13 mouse cellular contexts compared by ENCODE assay signal in genomic region chr3:106788440-106788887, GRCm38 (mm10). TPM values are rescaled to one million over a fixed set of nuclear protein-coding genes. Genes with fewer than 3 reads are reported as not detected.
DNase-seq lines count a peak whose midpoint lies in the region; ATAC-seq and TF ChIP-seq lines count a peak whose summit lies in the region.
"Had no signal": no experiment of that assay in that cellular context is flagged by ENCODE, and none has a peak within 500 bp of the region (broad histone marks: within the 10 kb centered on the region; RNA-seq: fewer than 3 reads in every experiment).

No protein-coding gene starts in this region.

- no peaks in the 10 kb centered on the region for H3K27me3 ChIP-seq in heart, embryonic 13.5 days (replicated peaks)
- H3K27me3 ChIP-seq in liver, embryonic 14.5 days (ENCODE audit: control insufficient read depth, insufficient read depth, low read length) = no peaks in the 10 kb centered on the region
- H3K27me3 ChIP-seq: midbrain, embryonic 13.5 days had no signal

- H3K27ac ChIP-seq in heart, embryonic 13.5 days (replicated peaks) = peak overlapping the region; percentile 70
- H3K27ac ChIP-seq in liver, embryonic 14.5 days = no peak overlapping the region
- H3K27ac ChIP-seq: midbrain, embryonic 13.5 days had no signal

- peaks cover 5% of the 10 kb centered on the region; the same call in 1 of the 2 replicates for H3K4me1 ChIP-seq in heart, embryonic 13.5 days
- H3K4me1 ChIP-seq in liver, embryonic 14.5 days (replicated peaks; ENCODE audit: control insufficient read depth in 2 of 2, insufficient read depth in 2 of 2, low read length in 1 of 2) = no peaks in the 10 kb centered on the region
- H3K4me1 ChIP-seq: midbrain, embryonic 13.5 days had no signal

- no peak for DNase-seq in heart, postnatal 25 days (ENCODE audit: low spot score)
- DNase-seq in spleen, postnatal 36 days (ENCODE audit: low spot score in 2 of 2) = peak; percentile 61 to 69
- no peak for DNase-seq in spleen, adult 18-20 months
- no peak for DNase-seq in liver, embryonic 14.5 days (ENCODE audit: low read depth in 3 of 3, low spot score in 3 of 3)
- peak; percentile 28 for DNase-seq in thymus, postnatal 14 days
- DNase-seq in neural tube, embryonic 10.5 days (ENCODE audit: extremely low spot score, low spot score) = no peak
- DNase-seq in urinary bladder, postnatal 10 days (ENCODE audit: low spot score) = no peak

- TF ChIP-seq CTCF in liver, embryonic 14.5 days (IDR thresholded peaks at IDR 0.05; ENCODE audit: low read depth) = no peak

- no peaks in the 10 kb centered on the region for H3K36me3 ChIP-seq in heart, embryonic 13.5 days
- H3K36me3 ChIP-seq in liver, embryonic 14.5 days (replicated peaks; ENCODE audit: control insufficient read depth, insufficient read depth, low read depth) = no peaks in the 10 kb centered on the region
- H3K36me3 ChIP-seq: midbrain, embryonic 13.5 days had no signal

- H3K9ac ChIP-seq in heart, embryonic 13.5 days = no peak overlapping the region
- H3K9ac ChIP-seq in liver, embryonic 14.5 days (replicated peaks) = no peak overlapping the region
- H3K9ac ChIP-seq: midbrain, embryonic 13.5 days had no signal

- 31% methylated on average over 2 of the region's 2 CpGs for WGBS in heart, embryonic 13.5 days
- 5% methylated on average over 2 of the region's 2 CpGs for WGBS in liver, embryonic 14.5 days (ENCODE audit: insufficient replicate concordance)

- peaks cover 9% of the 10 kb centered on the region for H3K9me3 ChIP-seq in heart, embryonic 13.5 days
- H3K9me3 ChIP-seq in liver, embryonic 14.5 days (ENCODE audit: control insufficient read depth, low read length) = no peaks in the 10 kb centered on the region
- H3K9me3 ChIP-seq: midbrain, embryonic 13.5 days had no signal

- no peak for ATAC-seq in heart, embryonic 13.5 days (ENCODE audit: extremely low read depth, insufficient number of reproducible peaks, low FRiP score, low TSS enrichment)
- ATAC-seq in liver, embryonic 14.5 days (ENCODE audit: insufficient read depth) = peak; percentile 50; the same call in 1 of the 2 replicates
- ATAC-seq: midbrain, embryonic 13.5 days had no signal

- H3K4me3 ChIP-seq in heart, embryonic 13.5 days = no peak overlapping the region
- H3K4me3 ChIP-seq in liver, embryonic 14.5 days (ENCODE audit: insufficient read depth in 1 of 2, low read depth in 2 of 2, low read length in 2 of 2) = no peak overlapping the region
- H3K4me3 ChIP-seq: midbrain, embryonic 13.5 days had no signal

- TF ChIP-seq EP300 in liver, embryonic 14.5 days (IDR thresholded peaks at IDR 0.05; ENCODE audit: low read depth) = no peak

- H3K4me2 ChIP-seq in heart, embryonic 13.5 days = no peak overlapping the region
- H3K4me2 ChIP-seq in liver, embryonic 14.5 days (ENCODE audit: low read depth) = no peak overlapping the region
- H3K4me2 ChIP-seq: midbrain, embryonic 13.5 days had no signal

- intact Hi-C loops in heart, postnatal 25 days (cut with DNase I) = no loop called here

RNA-seq across cellular contexts. Expression of gene Cd53, which starts 1.5 kb away (rescaled TPM):
- polyA plus RNA-seq in heart, embryonic 13.5 days (2015; fragmentation: Nextera tagmentation; extraction: Ambion mirVana) = 5.2 and 5.3 TPM in 2 replicates
- 1 to 10 TPM; 4.9 to 5.4 TPM for total RNA-seq in heart, postnatal 25 days (2021)
- 9.2 and 10.1 TPM in 2 replicates for polyA plus RNA-seq in liver, embryonic 14.5 days (2012; rRNA removed)
- 22.4 and 28.9 TPM in 2 replicates for polyA plus RNA-seq in liver, embryonic 14.5 days (2014; fragmentation: Nextera tagmentation; extraction: Ambion mirVana)

RNA-seq across cellular contexts. Expression of gene Olfr266, which starts 37.6 kb away (rescaled TPM):
- not detected in 2 replicates for polyA plus RNA-seq in heart, embryonic 13.5 days (2015; fragmentation: Nextera tagmentation; extraction: Ambion mirVana)
- total RNA-seq in heart, postnatal 25 days (2021) = not detected
- not detected in 2 replicates for polyA plus RNA-seq in liver, embryonic 14.5 days (2012; rRNA removed)
- polyA plus RNA-seq in liver, embryonic 14.5 days (2014; fragmentation: Nextera tagmentation; extraction: Ambion mirVana) = not detected in 2 replicates
- total RNA-seq: ES-E14; left cerebral cortex, postnatal 36 days had no signal
- polyA plus RNA-seq: cortical plate, adult 2 months; intestine, embryonic 14.5 days; midbrain, embryonic 13.5 days had no signal

Comparison
In these comparisons a context has a peak if more than half of its experiments do, and no peak if none do; other contexts are left out.
1. DNase-seq: peak in spleen, postnatal 36 days (2 of 2) and thymus, postnatal 14 days (single experiment); none in heart, postnatal 25 days (single experiment), spleen, adult 18-20 months (0 of 2), liver, embryonic 14.5 days (0 of 3), neural tube, embryonic 10.5 days (single experiment) and urinary bladder, postnatal 10 days (single experiment).